Mouse (Mus musculus) liver, adult 2 months (tissue): Measurements from ENCODE around the gene Cttnbp2nl. TPM values are rescaled to one million over a fixed set of nuclear protein-coding genes. Genes with fewer than 3 reads are reported as not detected.
A peak's percentile ranks its signal among the peaks of the same experiment; 100 is the strongest.

Experiments
- DNase-seq: peaks from one replicate; pipeline ENCODE4 v3.0.0-alpha.2; 2011; ENCODE audit warnings: low read depth, low spot score; ENCODE audit errors: extremely low read depth
- H3K27ac ChIP-seq: fragments of 200-500 bp; replicated peaks from 2 replicates; pipeline ENCODE4 v1.5.1; 2012; ENCODE audit warnings: low read depth, mild to moderate bottlenecking, control low read depth, inconsistent platforms, low read length; ENCODE audit not compliant: insufficient read depth
- H3K27me3 ChIP-seq: fragments of 200-500 bp; 2 replicates; pipeline ENCODE4 v1.6.1; 2012; ENCODE audit warnings: mild to moderate bottlenecking, moderate library complexity, low read length, inconsistent platforms; ENCODE audit not compliant: control insufficient read depth, insufficient read depth
- H3K36me3 ChIP-seq: fragments of 200-500 bp; 2 replicates; pipeline ENCODE4 v1.6.1; 2012; ENCODE audit warnings: low read length, inconsistent platforms; ENCODE audit not compliant: control insufficient read depth, insufficient read depth
- H3K4me1 ChIP-seq: fragments of 200-500 bp; 2 replicates; pipeline ENCODE4 v1.6.1; 2011; ENCODE audit warnings: low read length; ENCODE audit not compliant: control insufficient read depth, insufficient read depth
- H3K4me3 ChIP-seq: fragments of 200-500 bp; 2 replicates; pipeline ENCODE4 v1.5.1; 2011; ENCODE audit warnings: low read depth, mild to moderate bottlenecking, control low read depth, low read length, moderate library complexity; ENCODE audit not compliant: insufficient read depth
- H3K79me2 ChIP-seq: fragments of 200-500 bp; 2 replicates; pipeline ENCODE4 v1.6.1; 2012; ENCODE audit warnings: inconsistent platforms, mild to moderate bottlenecking, low read length, moderate library complexity; ENCODE audit not compliant: control insufficient read depth, insufficient read depth
- H3K9ac ChIP-seq: fragments of 200-500 bp; 2 replicates; pipeline ENCODE4 v1.6.1; 2012; ENCODE audit warnings: low read depth, mild to moderate bottlenecking, control low read depth, inconsistent platforms, low read length
- CTCF ChIP-seq: fragments of 200-500 bp; IDR thresholded peaks from 2 replicates; pipeline ENCODE4 v1.5.1; 2011; ENCODE audit warnings: low read depth, low read length, control low read depth
- POLR2A ChIP-seq: fragments of 200-500 bp; IDR thresholded peaks from 2 replicates; pipeline ENCODE4 v1.6.1; 2011; ENCODE audit warnings: low read length, control low read depth; ENCODE audit not compliant: insufficient read depth; ENCODE audit errors: extremely low read depth
- WGBS: fragments of 180-500 bp; shearing (Covaris S2); methylation state at CpG from one replicate; pipeline ENCODE4 v1.1.7; 2018; 5-methylcytosine and 5-hydroxymethylcytosine counted together
- polyA plus RNA-seq: library from polyadenylated mRNA; depleted of rRNA; stranded (reverse); fragments of >200 nt; gene quantifications from 2 replicates; pipeline ENCODE4 v1.2.3, GENCODE M21; 2012
- total RNA-seq: library from RNA; depleted of rRNA; stranded (reverse); fragments of >200 nt; gene quantifications from 2 replicates; pipeline ENCODE4 v1.2.3, GENCODE M21; 2014

Cttnbp2nl gene
- total and polyA plus RNA-seq, 2 experiments, result 0.54 to 1.8 TPM

DNA sequence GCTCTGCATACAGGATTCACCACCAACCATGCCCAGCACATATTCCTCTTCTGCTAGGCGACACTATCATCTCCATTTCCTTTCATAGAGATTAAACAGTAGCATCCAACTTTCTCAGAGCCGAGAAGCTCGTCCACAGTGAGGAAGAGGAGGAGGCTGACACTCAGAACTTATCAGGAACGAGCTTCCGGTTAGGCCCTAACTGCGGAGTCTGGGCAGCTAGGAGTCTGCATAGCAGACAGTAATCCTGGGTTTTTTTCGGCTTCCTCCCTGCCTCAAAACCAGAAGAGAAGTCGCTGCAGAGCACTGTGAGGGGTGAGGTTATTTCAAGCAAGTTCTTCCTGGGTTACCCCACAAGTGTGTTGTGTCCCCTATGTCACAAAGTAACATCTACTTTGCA lies 35.6 kb downstream of the Cttnbp2nl start:
- peaks cover 12% of the 10 kb centered on the region for H3K4me1 ChIP-seq
- no peak overlapping the region for H3K9ac ChIP-seq
- H3K27me3 ChIP-seq, result no peaks in the 10 kb centered on the region
- DNase-seq, result peak; percentile 30
- H3K4me3 ChIP-seq, result no peak overlapping the region
- H3K79me2 ChIP-seq, result no peaks in the 10 kb centered on the region
- TF ChIP-seq POLR2A (no peak), CTCF (no peak)
- H3K36me3 ChIP-seq, result no peaks in the 10 kb centered on the region
- WGBS, result 78% methylated on average over 8 of the region's 8 CpGs
- peak overlapping the region; percentile 61 for H3K27ac ChIP-seq

DNA sequence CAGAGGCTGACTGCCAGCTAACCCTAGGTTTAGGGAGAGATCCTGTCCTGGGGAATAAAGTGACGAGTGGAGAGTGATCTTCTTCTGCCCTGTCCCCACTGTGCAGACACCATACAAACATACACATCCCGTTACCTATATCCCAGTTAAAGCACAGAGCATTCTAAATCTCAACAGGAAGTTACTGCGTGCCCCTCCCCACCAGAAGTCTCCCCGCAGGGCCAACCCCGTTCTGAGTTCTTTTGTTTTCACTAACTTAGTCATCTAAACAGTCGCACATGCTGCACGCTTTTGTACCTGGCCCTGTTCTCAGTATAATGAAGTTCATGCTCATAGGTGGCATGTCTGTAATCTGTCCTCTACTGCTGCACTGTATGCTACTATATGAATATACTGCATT lies 36.7 kb downstream of the Cttnbp2nl start:
- 79% methylated on average over 7 of the region's 7 CpGs for WGBS
- no peaks in the 10 kb centered on the region for H3K36me3 ChIP-seq

DNA sequence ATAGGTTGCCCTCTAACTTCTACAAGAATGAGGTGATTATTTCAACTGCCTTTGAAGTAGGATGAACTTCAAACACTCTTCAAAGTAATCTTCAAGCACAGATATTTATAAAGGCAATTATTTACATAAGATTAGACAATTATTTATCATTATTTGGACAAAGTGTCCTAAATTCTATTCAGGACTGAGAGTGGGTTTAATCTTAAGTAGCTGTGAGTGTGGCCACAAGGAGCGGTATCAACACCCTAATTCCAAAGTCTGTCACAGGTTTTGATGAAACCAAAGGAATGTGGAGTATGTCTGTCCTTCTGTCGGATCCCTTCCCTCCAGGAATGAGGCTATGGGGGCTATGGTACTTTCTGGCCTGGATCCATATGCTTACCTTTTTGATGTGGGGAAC lies 38.0 kb downstream of the Cttnbp2nl start:
- no peak for DNase-seq
- Histone ChIP-seq H3K27ac (no peak overlapping the region), H3K9ac (no peak overlapping the region), H3K27me3 (no peaks in the 10 kb centered on the region), H3K4me1 (peaks cover 12% of the 10 kb centered on the region), H3K4me3 (no peak overlapping the region), H3K79me2 (no peaks in the 10 kb centered on the region), H3K36me3 (peaks cover 4% of the 10 kb centered on the region; the same call in 1 of the 2 replicates)
- WGBS, result 95% methylated on average over 2 of the region's 2 CpGs
- TF ChIP-seq POLR2A, result no peak
- TF ChIP-seq CTCF, result no peak

More for the DNA sequence above, 36.7 kb downstream of the Cttnbp2nl start:
- Histone ChIP-seq H3K79me2 (no peaks in the 10 kb centered on the region), H3K4me3 (no peak overlapping the region), H3K4me1 (peaks cover 12% of the 10 kb centered on the region), H3K27me3 (no peaks in the 10 kb centered on the region), H3K27ac (no peak overlapping the region), H3K9ac (no peak overlapping the region)
- no peak for DNase-seq
- no peak for TF ChIP-seq CTCF
- TF ChIP-seq POLR2A, result no peak

DNA sequence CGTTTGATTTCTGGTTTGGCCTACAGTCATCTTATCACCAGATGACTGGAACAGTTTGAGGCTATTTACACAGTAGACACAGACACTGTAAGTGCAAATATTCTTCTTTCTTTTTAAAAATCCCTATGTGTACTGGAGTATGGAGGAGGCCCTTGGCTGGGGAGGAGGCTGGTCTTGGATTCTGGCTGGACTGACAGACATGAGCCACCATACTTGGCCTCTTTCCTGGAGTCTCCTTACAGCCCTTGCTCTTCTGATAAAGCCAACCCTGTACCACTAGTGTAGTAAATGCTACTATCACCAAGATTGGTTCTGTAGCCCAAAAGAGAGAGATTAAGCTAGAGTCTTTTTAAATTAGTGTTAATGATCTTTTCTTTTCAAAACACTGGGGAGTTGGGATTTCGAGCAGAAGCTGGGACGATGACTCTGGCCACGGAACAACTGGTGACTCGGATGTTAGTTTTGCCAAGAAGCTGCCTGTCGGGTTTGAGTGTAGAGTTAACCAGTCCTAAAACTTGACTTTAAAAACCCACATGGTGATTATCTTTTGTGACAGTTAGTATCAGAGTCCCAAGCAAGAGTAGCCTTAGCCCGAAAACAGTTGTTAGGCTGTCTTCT lies 40.1 kb downstream of the Cttnbp2nl start:
- Histone ChIP-seq H3K4me3 (no peak overlapping the region), H3K9ac (no peak overlapping the region), H3K79me2 (no peaks in the 10 kb centered on the region), H3K36me3 (peaks cover 4% of the 10 kb centered on the region; the same call in 1 of the 2 replicates), H3K27me3 (no peaks in the 10 kb centered on the region), H3K27ac (no peak overlapping the region), H3K4me1 (peaks cover 11% of the 10 kb centered on the region)
- DNase-seq, result no peak
- 86% methylated on average over 7 of the region's 7 CpGs for WGBS
- TF ChIP-seq CTCF, result no peak
- no peak for TF ChIP-seq POLR2A

DNA sequence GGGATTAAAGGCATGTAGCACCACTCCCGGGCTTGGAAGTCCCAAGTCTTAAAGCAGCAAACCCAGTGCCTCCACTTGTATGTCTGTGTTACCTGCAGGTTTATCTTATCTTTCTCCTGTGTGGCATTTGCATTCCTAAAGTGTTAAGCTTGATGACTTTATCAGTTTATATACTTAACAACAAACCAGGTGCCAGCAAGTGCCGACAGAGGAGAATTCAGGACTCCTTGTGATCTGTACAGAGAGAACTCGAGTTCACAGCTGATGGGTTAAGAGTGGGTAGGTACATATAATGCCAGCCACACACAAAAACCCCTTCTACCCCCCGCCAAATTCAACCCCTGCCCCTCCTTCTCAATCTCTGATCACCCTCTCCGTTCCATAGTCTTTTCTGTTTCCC lies 41.1 kb downstream of the Cttnbp2nl start:
- Histone ChIP-seq H3K27ac (no peak overlapping the region), H3K4me3 (no peak overlapping the region), H3K9ac (no peak overlapping the region), H3K27me3 (no peaks in the 10 kb centered on the region), H3K79me2 (no peaks in the 10 kb centered on the region), H3K4me1 (peaks cover 7% of the 10 kb centered on the region), H3K36me3 (peaks cover 6% of the 10 kb centered on the region; the same call in 1 of the 2 replicates)
- no peak for DNase-seq
- TF ChIP-seq CTCF (no peak), POLR2A (no peak)
- 82% methylated on average over 5 of the region's 5 CpGs for WGBS

DNA sequence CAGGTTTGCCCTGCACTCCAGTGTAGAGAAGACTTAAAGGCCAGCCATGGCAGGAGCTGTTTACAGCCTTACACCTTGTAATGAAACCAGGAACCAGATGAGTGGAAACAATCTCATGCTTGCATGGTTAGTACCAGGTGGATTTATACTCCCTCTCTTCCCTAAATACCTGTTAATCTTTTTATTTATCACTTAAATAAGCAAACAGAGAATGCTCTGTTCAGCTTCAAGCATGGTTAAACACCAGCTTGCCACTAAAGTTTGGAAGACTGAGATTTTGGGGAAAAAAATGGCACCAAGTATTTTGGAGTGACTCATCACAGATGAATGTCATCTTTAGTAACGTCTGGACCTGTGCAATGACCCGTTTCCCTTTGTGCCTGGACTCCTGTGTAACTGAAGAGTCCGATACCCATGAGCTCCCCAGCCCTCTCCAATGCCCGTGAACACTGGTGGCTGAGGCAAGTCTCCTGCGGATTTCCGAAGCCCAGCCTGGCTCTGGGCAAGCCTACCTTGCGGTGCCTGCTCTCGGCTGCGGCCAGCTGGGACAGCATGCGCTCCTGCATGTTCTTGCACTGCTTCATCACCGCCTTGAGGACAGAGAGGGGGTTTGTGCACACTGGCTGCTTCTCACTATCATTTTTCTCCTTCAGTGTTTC lies 42.1 kb downstream of the Cttnbp2nl start:
- Histone ChIP-seq H3K4me3 (no peak overlapping the region), H3K9ac (no peak overlapping the region), H3K36me3 (peaks cover 9% of the 10 kb centered on the region; the same call in 1 of the 2 replicates), H3K4me1 (no peaks in the 10 kb centered on the region), H3K27ac (no peak overlapping the region), H3K79me2 (no peaks in the 10 kb centered on the region), H3K27me3 (no peaks in the 10 kb centered on the region)
- no peak for TF ChIP-seq CTCF
- TF ChIP-seq POLR2A, result no peak
- 96% methylated on average over 11 of the region's 11 CpGs for WGBS
- no peak for DNase-seq
